Mouse (Mus musculus): ENCODE measurements around the gene Olfr718-ps1. TPM values are rescaled to one million over a fixed set of nuclear protein-coding genes. Genes with fewer than 3 reads are reported as not detected.

The Olfr718-ps1 gene
- total RNA-seq (2023) = under 1 TPM; 0.35 to 0.44 TPM

DNA sequence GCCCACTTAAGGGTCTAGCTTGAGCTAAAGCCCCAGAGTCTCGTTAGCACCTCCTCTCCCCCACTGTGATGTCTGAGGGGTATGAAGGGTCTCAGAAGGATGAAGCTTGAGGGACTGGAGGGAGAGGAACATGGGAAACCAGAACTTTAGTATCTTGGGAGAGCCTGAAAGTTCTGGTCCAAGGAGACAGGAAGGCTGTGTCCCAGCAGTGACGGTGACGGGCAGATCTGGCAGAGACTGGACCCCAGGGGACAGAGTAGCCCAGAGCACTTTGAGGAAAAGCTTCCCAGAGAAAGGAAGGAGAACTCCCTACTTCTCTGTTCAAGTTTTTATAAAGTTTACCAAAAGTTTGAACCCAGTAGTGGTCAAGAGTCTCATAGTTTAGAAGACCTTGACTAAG lies at the start of gene Olfr718-ps1:
Gene Olfr718-ps1 (minus strand): TSS at position 101 of the 400 bp plus-strand sequence.

DNA sequence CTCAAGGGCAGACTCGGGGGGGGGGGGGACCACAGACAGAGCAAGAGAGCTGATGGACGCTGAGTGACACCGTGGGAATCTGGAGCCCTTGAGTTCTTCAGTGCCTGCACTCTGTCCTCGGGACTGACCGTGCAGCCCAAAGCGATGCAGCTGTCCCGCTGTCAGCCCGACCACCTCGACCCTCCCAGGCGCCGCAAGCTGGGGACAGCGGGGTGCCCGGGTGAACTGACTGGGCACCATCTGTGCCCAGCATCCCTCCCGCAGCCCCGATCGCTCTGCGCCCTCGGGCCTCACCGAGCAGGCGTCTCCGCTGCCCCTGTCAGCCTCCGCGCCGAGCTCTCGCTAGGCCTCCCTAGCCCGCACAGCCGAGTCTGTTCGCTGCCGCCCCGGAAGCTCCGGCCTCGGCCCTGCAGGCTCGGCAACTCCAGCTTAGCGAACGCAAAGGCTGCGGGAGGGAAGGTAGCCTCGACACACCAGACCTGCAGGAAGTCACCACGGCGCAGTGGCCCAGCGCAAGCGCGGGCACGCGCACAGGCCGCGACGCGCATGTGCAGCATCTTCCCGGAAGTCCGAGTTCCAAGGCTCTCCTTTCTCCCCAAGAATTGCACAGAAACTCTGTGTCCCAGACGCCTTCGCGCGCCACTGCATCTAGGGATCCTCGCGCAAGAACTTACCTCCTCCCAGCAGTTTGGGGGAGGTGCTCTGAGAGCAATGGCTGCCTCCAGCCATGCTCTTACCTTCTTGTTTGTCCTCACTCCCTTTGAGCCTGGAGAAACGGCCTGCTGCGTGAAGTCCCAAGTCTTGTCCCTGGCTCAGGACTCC lies 33.1 kb upstream of the Olfr718-ps1 start, which contains the start of the genes Rbak and Spdye4b:
Gene Rbak (minus strand): TSS at position 521 of the 822 bp plus-strand sequence.
Gene Spdye4b (plus strand): TSS at position 763 of the 822 bp plus-strand sequence.

DNA sequence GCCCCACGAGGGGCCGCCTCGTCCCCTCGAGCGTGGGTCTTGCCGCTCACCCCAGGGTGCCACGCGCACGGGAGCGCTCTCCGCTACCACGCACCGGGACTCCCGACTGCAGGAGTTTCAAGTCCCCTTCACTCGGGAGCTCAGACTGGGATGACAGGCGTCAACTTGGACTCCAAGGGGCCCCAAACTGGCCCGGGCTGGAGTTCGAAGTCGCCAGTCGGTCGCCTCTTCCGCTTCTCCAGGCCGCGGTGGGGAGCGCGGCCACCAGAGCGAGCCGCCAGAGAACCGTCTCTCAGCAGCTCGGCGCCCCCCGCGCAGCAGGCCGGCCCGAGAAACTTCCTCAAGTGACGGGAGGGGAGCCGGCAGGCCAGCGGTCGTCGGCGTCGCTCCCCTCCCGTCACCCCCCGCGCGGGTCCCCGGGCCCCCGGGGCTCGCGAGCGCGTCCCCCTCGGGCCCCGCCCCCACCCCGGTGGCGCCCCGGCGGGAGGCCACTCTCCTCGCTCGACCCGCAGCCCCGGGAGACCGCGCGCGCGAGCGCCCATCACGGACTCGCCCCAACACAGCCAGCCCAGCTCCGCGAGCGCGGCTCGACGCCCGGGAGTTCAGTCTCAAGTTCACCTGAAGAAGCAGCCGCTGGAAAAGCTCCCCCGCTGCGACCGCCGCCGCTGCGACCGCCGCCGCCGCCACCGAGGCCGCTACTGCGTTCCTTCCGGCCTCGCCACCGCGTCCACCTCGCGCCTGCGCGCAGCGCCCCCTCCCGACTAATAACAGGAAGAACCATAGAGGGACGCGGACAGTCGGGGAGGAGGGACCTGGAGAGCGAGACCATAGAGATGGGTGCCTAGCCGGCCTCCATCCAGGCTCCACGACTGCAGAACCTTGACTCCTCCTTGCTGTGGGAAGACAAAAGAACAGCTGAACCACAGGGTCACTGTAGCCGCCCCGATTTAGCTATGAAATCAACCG lies 34.8 kb downstream of the Olfr718-ps1 start, which contains the start of gene Rnf216:
Gene Rnf216 (minus strand): TSS at position 714 of the 966 bp plus-strand sequence.

Other genes starting within 250 kb of the Olfr718-ps1 start
- gene Actb, start 240.8 kb downstream of the Olfr718-ps1 start, total RNA-seq (2023) = over 10,000 TPM; 15,158 to 15,910 TPM
- under 1 TPM in 1 of 2 experiments, not detected in 1; 0.81 TPM for gene Fscn1, start 187.2 kb downstream of the Olfr718-ps1 start, total RNA-seq (2023)
- gene Rnf216, start 34.6 kb downstream of the Olfr718-ps1 start, total RNA-seq (2023) = 10 to 100 TPM; 50.3 to 54.8 TPM
- 1 to 10 TPM; 3.8 to 4.0 TPM for gene Rbak, start 33.2 kb upstream of the Olfr718-ps1 start, total RNA-seq (2023)
- gene Spdye4b, start 33.4 kb upstream of the Olfr718-ps1 start, total RNA-seq (2023) = not detected
- not detected for gene Spdye4a, start 79.3 kb upstream of the Olfr718-ps1 start, total RNA-seq (2023)
- 1 to 10 TPM; 3.8 to 4.3 TPM for gene Zfp12, start 87.6 kb upstream of the Olfr718-ps1 start, total RNA-seq (2023)
- 1 to 10 TPM; 1.1 to 1.3 TPM for gene Zfp316, start 122.4 kb upstream of the Olfr718-ps1 start, total RNA-seq (2023)
- gene Zfp853, start 146.0 kb upstream of the Olfr718-ps1 start, total RNA-seq (2023) = under 1 TPM in 1 of 2 experiments, not detected in 1; 0.22 TPM
- 10 to 100 TPM; 16.8 to 21.0 TPM for gene E130309D02Rik, start 167.8 kb upstream of the Olfr718-ps1 start, total RNA-seq (2023)
- 10 to 100 TPM; 37.5 to 39.4 TPM for gene Zdhhc4, start 181.7 kb upstream of the Olfr718-ps1 start, total RNA-seq (2023)
- gene Grid2ip, start 209.8 kb upstream of the Olfr718-ps1 start, total RNA-seq (2023) = not detected